Mouse (Mus musculus): ENCODE measurements around the gene Pxmp4.

GRCm38 (mm10) chr2:154584931-154585601, 18.4 kb downstream of the Pxmp4 start:
- TF ChIP-seq POLR2A (IDR thresholded peaks at IDR 0.05; ENCODE audit: low read depth, low read length), result no peak
- TF ChIP-seq CTCF (IDR thresholded peaks at IDR 0.05; ENCODE audit: borderline replicate concordance, insufficient read depth, low read length), result no peak

Measured in embryonic fibroblast, embryonic 13.5 days (primary cell).